Mouse (Mus musculus) limb, embryonic 11.5 days (tissue): ENCODE results near the gene Gpr68. TPM values are rescaled to one million over a fixed set of nuclear protein-coding genes. Genes with fewer than 3 reads are reported as not detected.

Experiments used
- ATAC-seq: fragments of 200-750 bp; cut with Nextera tagmentation; 2 replicates; pipeline ENCODE4 v1.8.0; 2017; ENCODE audit warnings: low read depth; ENCODE audit not compliant: insufficient number of reproducible peaks, low FRiP score, low TSS enrichment
- DNase-seq: peaks from one replicate; pipeline ENCODE4 v3.0.0-alpha.2; 2015; ENCODE audit warnings: low spot score
- H3K27ac ChIP-seq: fragments of 300-500 bp; sonication (generic); replicated peaks from 2 replicates; pipeline ENCODE4 v1.5.1; 2014; ENCODE audit warnings: low read depth, mild to moderate bottlenecking, low read length
- H3K27me3 ChIP-seq: fragments of 300-500 bp; sonication (generic); 2 replicates; pipeline ENCODE4 v1.6.1; 2014; ENCODE audit warnings: mild to moderate bottlenecking, low read length, mixed read lengths; ENCODE audit not compliant: control insufficient read depth, insufficient read depth
- H3K36me3 ChIP-seq: fragments of 300-500 bp; sonication (generic); 2 replicates; pipeline ENCODE4 v1.6.1; 2014; ENCODE audit warnings: mild to moderate bottlenecking, low read length, moderate library complexity, mixed read lengths; ENCODE audit not compliant: control insufficient read depth, insufficient read depth
- H3K4me1 ChIP-seq: fragments of 300-500 bp; sonication (generic); 2 replicates; pipeline ENCODE4 v1.6.1; 2014; ENCODE audit warnings: low read length, mixed read lengths; ENCODE audit not compliant: control insufficient read depth, insufficient read depth
- H3K4me2 ChIP-seq: fragments of 300-500 bp; sonication (generic); 2 replicates; pipeline ENCODE4 v1.6.1; 2014; ENCODE audit warnings: low read depth, mild to moderate bottlenecking, moderate library complexity; ENCODE audit not compliant: severe bottlenecking
- H3K4me3 ChIP-seq: fragments of 300-500 bp; sonication (generic); 2 replicates; pipeline ENCODE4 v1.5.1; 2014; ENCODE audit warnings: low read depth, low read length
- H3K9ac ChIP-seq: fragments of 300-500 bp; sonication (generic); 2 replicates; pipeline ENCODE4 v1.6.1; 2014; ENCODE audit warnings: mild to moderate bottlenecking, low read length
- H3K9me3 ChIP-seq: fragments of 300-500 bp; sonication (generic); 2 replicates; pipeline ENCODE4 v1.6.1; 2016; ENCODE audit warnings: low read length; ENCODE audit not compliant: control insufficient read depth
- WGBS: fragments of 180-500 bp; shearing (Covaris S2); extraction: QIAGEN DNeasy Blood & Tissue Kit; methylation state at CpG from one replicate; pipeline ENCODE4 v1.1.7; 2014; 5-methylcytosine and 5-hydroxymethylcytosine counted together
- polyA plus RNA-seq: library from polyadenylated mRNA; unstranded; fragments of >200 nt; fragmentation: Nextera tagmentation; extraction: Ambion mirVana; gene quantifications from 2 replicates; pipeline ENCODE4 v1.2.1, GENCODE M21; 2014

Gpr68 gene
- polyA plus RNA-seq, 1 experiment from 2014 or later: 0.11 TPM

GRCm38 (mm10) chr12:100862272-100862671, 45.7 kb downstream of the Gpr68 start:
- no peak overlapping the region for H3K4me2 ChIP-seq
- H3K4me1 ChIP-seq: no peaks in the 10 kb centered on the region
- no peak overlapping the region for H3K27ac ChIP-seq
- DNase-seq (no peak), ATAC-seq (no peak)
- no peaks in the 10 kb centered on the region for H3K36me3 ChIP-seq
- H3K4me3 ChIP-seq: no peak overlapping the region
- no peaks in the 10 kb centered on the region for H3K27me3 ChIP-seq
- H3K9ac ChIP-seq: no peak overlapping the region
- WGBS: 87% methylated on average over 3 of the region's 3 CpGs
- H3K9me3 ChIP-seq: no peaks in the 10 kb centered on the region

- no peaks in the 10 kb centered on the region for H3K9me3 ChIP-seq
- no peaks in the 10 kb centered on the region for H3K27me3 ChIP-seq
- no peaks in the 10 kb centered on the region for H3K36me3 ChIP-seq
- WGBS: 77% methylated on average over 7 of the region's 7 CpGs
- H3K4me3 ChIP-seq: no peak overlapping the region
- H3K27ac ChIP-seq: no peak overlapping the region
- no peak overlapping the region for H3K4me2 ChIP-seq
- H3K4me1 ChIP-seq: no peaks in the 10 kb centered on the region
- no peak overlapping the region for H3K9ac ChIP-seq
- ATAC-seq: no peak
- DNase-seq: no peak
Measured at GRCm38 (mm10) chr12:100857791-100858190, 50.2 kb downstream of the Gpr68 start.

GRCm38 (mm10) chr12:100856337-100856736, 51.7 kb downstream of the Gpr68 start:
- no peak overlapping the region for H3K4me2 ChIP-seq
- no peak overlapping the region for H3K4me3 ChIP-seq
- no peaks in the 10 kb centered on the region for H3K4me1 ChIP-seq
- DNase-seq (no peak), ATAC-seq (no peak)
- 79% methylated on average over 2 of the region's 2 CpGs for WGBS
- H3K27me3 ChIP-seq: no peaks in the 10 kb centered on the region
- no peaks in the 10 kb centered on the region for H3K9me3 ChIP-seq
- no peak overlapping the region for H3K27ac ChIP-seq
- no peaks in the 10 kb centered on the region for H3K36me3 ChIP-seq
- H3K9ac ChIP-seq: no peak overlapping the region

- WGBS: 79% methylated on average over 3 of the region's 3 CpGs
- Histone ChIP-seq H3K36me3 (no peaks in the 10 kb centered on the region), H3K27me3 (0 out of 2 replicates have a peak, but pooled peaks cover 2% of the 10 kb centered on the region), H3K4me2 (no peak overlapping the region), H3K4me3 (no peak overlapping the region), H3K27ac (no peak overlapping the region), H3K9me3 (no peaks in the 10 kb centered on the region), H3K9ac (no peak overlapping the region), H3K4me1 (no peaks in the 10 kb centered on the region)
- ATAC-seq (no peak), DNase-seq (no peak)
Measured at GRCm38 (mm10) chr12:100852370-100852769, 55.6 kb downstream of the Gpr68 start.

GRCm38 (mm10) chr12:100849421-100850138, 58.4 kb downstream of the Gpr68 start:
- DNase-seq (peak; percentile 39), ATAC-seq (0 out of 2 replicates have a peak, but pooled peaks have one; percentile 67)
- Histone ChIP-seq H3K27ac (no peak overlapping the region), H3K9me3 (no peaks in the 10 kb centered on the region), H3K4me2 (no peak overlapping the region), H3K9ac (no peak overlapping the region), H3K4me3 (no peak overlapping the region), H3K36me3 (no peaks in the 10 kb centered on the region), H3K4me1 (no peaks in the 10 kb centered on the region), H3K27me3 (0 out of 2 replicates have a peak, but pooled peaks cover 2% of the 10 kb centered on the region)
- WGBS: 79% methylated on average over 7 of the region's 7 CpGs

GRCm38 (mm10) chr12:100847437-100848080, 60.4 kb downstream of the Gpr68 start:
- 57% methylated on average over 11 of the region's 11 CpGs for WGBS
- DNase-seq: no peak
- Histone ChIP-seq H3K27ac (no peak overlapping the region), H3K9ac (no peak overlapping the region), H3K9me3 (no peaks in the 10 kb centered on the region), H3K36me3 (no peaks in the 10 kb centered on the region), H3K4me3 (no peak overlapping the region), H3K4me1 (no peaks in the 10 kb centered on the region), H3K27me3 (0 out of 2 replicates have a peak, but pooled peaks cover 2% of the 10 kb centered on the region), H3K4me2 (no peak overlapping the region)
- no peak for ATAC-seq

GRCm38 (mm10) chr12:100846566-100846965, 61.4 kb downstream of the Gpr68 start:
- WGBS: 35% methylated on average over 1 of the region's 1 CpGs

GRCm38 (mm10) chr12:100845829-100846228, 62.2 kb downstream of the Gpr68 start:
- 39% methylated on average over 2 of the region's 2 CpGs for WGBS
- no peak for ATAC-seq
- no peak for DNase-seq

More at GRCm38 (mm10) chr12:100846566-100846965, 61.4 kb downstream of the Gpr68 start:
- no peak overlapping the region for H3K27ac ChIP-seq
- H3K9me3 ChIP-seq: no peaks in the 10 kb centered on the region
- no peak overlapping the region for H3K4me2 ChIP-seq
- DNase-seq: no peak
- no peaks in the 10 kb centered on the region for H3K4me1 ChIP-seq
- H3K9ac ChIP-seq: no peak overlapping the region
- no peak overlapping the region for H3K4me3 ChIP-seq
- no peak for ATAC-seq
- no peaks in the 10 kb centered on the region for H3K36me3 ChIP-seq
- H3K27me3 ChIP-seq: 0 out of 2 replicates have a peak, but pooled peaks cover 2% of the 10 kb centered on the region

More at GRCm38 (mm10) chr12:100845829-100846228, 62.2 kb downstream of the Gpr68 start:
- Histone ChIP-seq H3K36me3 (no peaks in the 10 kb centered on the region), H3K9ac (no peak overlapping the region), H3K4me3 (no peak overlapping the region), H3K9me3 (no peaks in the 10 kb centered on the region), H3K27me3 (no peaks in the 10 kb centered on the region), H3K27ac (no peak overlapping the region), H3K4me2 (no peak overlapping the region), H3K4me1 (no peaks in the 10 kb centered on the region)
